Mouse (Mus musculus): ENCODE results near the gene Esm1. TPM values are rescaled to one million over a fixed set of nuclear protein-coding genes. Genes with fewer than 3 reads are reported as not detected.

Gene Esm1
- polyA plus RNA-seq, 1 experiment from 2014 or later: 1.4 TPM

DNA sequence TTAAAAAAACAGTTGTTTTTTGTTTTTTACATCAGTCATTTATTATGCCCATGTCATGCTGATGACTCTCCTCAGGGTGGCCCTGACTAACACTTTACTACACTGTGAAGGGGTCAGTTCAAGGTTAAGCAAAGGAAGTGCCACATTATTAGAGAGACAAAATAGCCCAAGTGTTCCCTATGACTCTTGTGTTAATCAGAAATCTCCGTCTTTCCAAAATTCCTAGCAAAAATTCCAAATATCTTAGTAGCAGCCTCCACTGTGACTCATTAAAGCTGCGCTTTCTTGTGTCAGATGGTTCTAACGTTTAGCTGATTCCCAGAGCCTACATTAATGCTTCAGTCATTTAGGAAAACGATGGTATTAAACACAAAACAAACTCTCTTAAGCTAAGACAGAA, 7.3 kb upstream of the Esm1 start:
- ATAC-seq (ENCODE audit: low FRiP score, low read depth): no peak
- 71% methylated on average over 4 of the region's 4 CpGs for WGBS
- Histone ChIP-seq H3K4me2 (no peak overlapping the region), H3K9ac (no peak overlapping the region), H3K4me3 (no peak overlapping the region), H3K27me3 (no peaks in the 10 kb centered on the region), H3K27ac (replicated peaks) (no peak overlapping the region), H3K36me3 (no peaks in the 10 kb centered on the region), H3K9me3 (no peaks in the 10 kb centered on the region), H3K4me1 (replicated peaks) (no peaks in the 10 kb centered on the region)

DNA sequence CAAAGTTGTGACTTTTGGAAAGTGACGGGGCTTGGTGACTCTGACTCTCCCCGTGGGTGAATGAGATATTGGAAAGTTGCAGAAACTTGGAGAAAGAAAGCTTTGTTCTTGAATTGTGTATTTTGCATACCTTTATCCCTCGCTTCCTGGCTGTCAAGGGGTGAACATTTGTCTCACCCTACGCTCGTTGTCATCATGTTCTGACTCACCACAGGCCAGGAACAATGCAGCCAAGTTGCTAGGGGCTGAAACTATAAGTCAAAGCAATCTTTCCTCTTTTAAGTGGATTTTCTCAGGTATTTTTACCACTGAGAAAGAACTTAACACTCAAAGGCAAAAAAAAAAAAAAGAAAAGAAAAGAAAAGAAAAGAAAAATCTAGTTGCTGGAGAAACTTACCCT, 6.3 kb upstream of the Esm1 start:
- Histone ChIP-seq H3K4me2 (no peak overlapping the region), H3K27me3 (no peaks in the 10 kb centered on the region), H3K36me3 (no peaks in the 10 kb centered on the region), H3K4me1 (replicated peaks) (no peaks in the 10 kb centered on the region), H3K4me3 (no peak overlapping the region), H3K27ac (replicated peaks) (no peak overlapping the region), H3K9ac (no peak overlapping the region), H3K9me3 (no peaks in the 10 kb centered on the region)
- ATAC-seq (ENCODE audit: low FRiP score, low read depth): no peak
- WGBS: 43% methylated on average over 5 of the region's 5 CpGs

DNA sequence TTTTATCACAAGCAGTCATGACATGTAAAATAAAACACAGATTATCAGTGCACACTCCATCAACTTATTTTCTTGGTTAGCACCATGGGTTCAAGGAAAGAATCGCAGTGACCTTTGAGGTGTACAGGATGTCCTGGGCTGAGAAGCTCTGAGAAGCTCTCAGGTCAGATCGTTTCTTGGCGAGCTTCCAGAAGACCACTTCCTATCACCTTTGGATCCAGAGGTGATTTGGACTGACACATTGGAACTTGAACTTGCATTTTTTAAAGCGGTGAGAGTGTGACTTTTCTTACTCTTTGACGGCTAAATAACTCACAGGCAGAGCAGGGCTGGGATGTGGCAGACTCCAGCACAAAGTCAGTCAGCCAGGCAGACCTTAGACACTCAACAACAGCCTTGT, 4.1 kb upstream of the Esm1 start:
- no peak for ATAC-seq (ENCODE audit: low FRiP score, low read depth)
- Histone ChIP-seq H3K27me3 (peaks cover 2% of the 10 kb centered on the region; the same call in 1 of the 2 replicates), H3K4me2 (no peak overlapping the region), H3K27ac (replicated peaks) (no peak overlapping the region), H3K9ac (no peak overlapping the region), H3K4me1 (replicated peaks) (peaks cover 6% of the 10 kb centered on the region; the same call in 1 of the 2 replicates), H3K36me3 (no peaks in the 10 kb centered on the region), H3K4me3 (no peak overlapping the region), H3K9me3 (no peaks in the 10 kb centered on the region)
- WGBS: 92% methylated on average over 5 of the region's 5 CpGs

DNA sequence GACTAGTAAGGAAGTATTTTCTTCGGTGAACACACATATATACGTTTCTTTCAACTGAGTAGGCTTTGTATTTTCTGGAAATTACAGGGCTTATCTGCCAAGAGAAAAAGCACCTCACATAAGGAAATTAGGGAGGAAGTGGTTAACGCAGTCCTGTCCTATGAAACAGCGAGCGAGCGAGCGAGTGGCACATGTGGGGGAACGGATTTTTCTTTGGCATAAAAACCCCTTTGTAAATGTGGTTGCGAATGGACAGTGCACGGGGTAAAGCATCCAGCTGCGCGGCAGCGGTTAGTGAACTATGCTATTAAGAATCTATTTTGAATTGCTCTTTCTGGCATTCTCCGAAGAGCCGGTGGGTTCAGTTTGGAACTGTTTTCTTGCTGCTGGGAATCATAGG, 1.9 kb downstream of the Esm1 start:
- H3K27ac ChIP-seq (replicated peaks): no peak overlapping the region
- 0 out of 2 replicates have a peak overlapping the region, but pooled peaks have one; percentile 4 for H3K4me2 ChIP-seq
- no peak overlapping the region for H3K4me3 ChIP-seq
- no peaks in the 10 kb centered on the region for H3K36me3 ChIP-seq
- 65% methylated on average over 15 of the region's 15 CpGs for WGBS
- ATAC-seq (ENCODE audit: low FRiP score, low read depth): no peak
- H3K4me1 ChIP-seq (replicated peaks): peaks cover 6% of the 10 kb centered on the region; the same call in 1 of the 2 replicates
- no peak overlapping the region for H3K9ac ChIP-seq
- peaks cover 2% of the 10 kb centered on the region; the same call in 1 of the 2 replicates for H3K27me3 ChIP-seq
- H3K9me3 ChIP-seq: no peaks in the 10 kb centered on the region

DNA sequence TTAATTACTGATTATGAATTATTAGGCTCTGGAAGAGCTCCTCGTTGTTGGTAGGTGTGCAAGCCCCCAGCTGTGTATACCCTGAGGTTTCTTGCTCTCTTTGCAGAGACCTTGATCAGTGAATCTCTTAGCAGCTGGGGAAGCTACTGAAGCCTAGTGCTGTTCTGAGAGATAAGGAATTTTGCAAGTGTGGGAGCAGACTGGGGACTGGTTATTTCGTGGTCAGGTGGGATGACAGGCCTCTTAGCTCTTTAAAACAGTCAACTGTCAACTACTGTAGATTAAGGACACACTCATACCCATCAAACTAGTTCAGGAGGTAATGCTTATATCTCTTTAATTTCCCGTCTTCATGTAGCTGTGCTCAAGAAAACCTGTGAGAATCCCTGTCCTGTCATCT, 2.9 kb downstream of the Esm1 start:
- Histone ChIP-seq H3K4me3 (no peak overlapping the region), H3K9me3 (no peaks in the 10 kb centered on the region), H3K36me3 (no peaks in the 10 kb centered on the region), H3K27ac (replicated peaks) (no peak overlapping the region), H3K4me2 (no peak overlapping the region), H3K27me3 (peaks cover 2% of the 10 kb centered on the region; the same call in 1 of the 2 replicates), H3K9ac (no peak overlapping the region), H3K4me1 (replicated peaks) (peaks cover 6% of the 10 kb centered on the region; the same call in 1 of the 2 replicates)
- no peak for ATAC-seq (ENCODE audit: low FRiP score, low read depth)
- 70% methylated on average over 3 of the region's 3 CpGs for WGBS

DNA sequence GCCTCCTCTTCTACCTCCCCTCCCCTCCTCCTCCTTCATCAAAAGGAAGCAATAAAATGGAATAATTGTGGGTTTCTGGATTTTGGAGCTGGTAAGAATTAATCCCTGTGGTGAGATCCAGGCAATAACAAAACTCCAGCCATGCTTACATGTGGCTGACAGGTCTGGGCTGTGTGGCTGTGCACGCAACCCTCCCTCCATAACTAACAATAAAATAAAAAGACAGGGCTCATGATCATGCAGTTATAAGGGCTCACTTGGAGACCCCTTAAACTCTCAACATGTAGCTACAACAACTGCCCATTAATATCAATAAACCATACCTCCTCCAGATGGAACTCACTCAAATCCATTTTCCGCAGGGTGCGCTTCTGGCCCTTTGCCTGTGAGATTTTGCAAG, 4.4 kb downstream of the Esm1 start:
- H3K9ac ChIP-seq: no peak overlapping the region
- H3K36me3 ChIP-seq: no peaks in the 10 kb centered on the region
- H3K27me3 ChIP-seq: peaks cover 2% of the 10 kb centered on the region; the same call in 1 of the 2 replicates
- H3K4me3 ChIP-seq: no peak overlapping the region
- H3K9me3 ChIP-seq: no peaks in the 10 kb centered on the region
- no peak overlapping the region for H3K27ac ChIP-seq (replicated peaks)
- H3K4me2 ChIP-seq: no peak overlapping the region
- 94% methylated on average over 3 of the region's 3 CpGs for WGBS
- no peak for ATAC-seq (ENCODE audit: low FRiP score, low read depth)
- peaks cover 6% of the 10 kb centered on the region; the same call in 1 of the 2 replicates for H3K4me1 ChIP-seq (replicated peaks)

DNA sequence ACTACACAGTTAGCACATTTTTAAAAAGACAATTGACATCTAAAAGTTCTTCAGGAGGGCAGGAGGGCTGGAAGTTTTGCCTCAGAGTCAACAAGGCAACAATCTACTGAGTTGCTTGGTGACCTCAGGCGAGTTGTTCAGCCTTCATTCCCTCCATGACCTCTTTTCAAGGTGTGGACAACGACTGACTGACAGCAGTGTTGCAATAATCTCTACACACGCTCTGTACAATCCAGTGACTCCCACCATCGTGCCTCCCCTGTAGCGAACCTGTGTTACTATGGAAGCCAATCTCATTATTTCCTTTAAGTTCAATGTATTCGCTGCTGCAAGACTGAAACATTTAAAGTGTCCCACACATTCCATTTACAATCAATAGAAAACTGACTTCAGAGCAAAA, 12.4 kb downstream of the Esm1 start:
- no peak for ATAC-seq (ENCODE audit: low FRiP score, low read depth)
- Histone ChIP-seq H3K9me3 (no peaks in the 10 kb centered on the region), H3K27ac (replicated peaks) (no peak overlapping the region), H3K36me3 (no peaks in the 10 kb centered on the region), H3K4me2 (no peak overlapping the region), H3K4me1 (replicated peaks) (peaks cover 15% of the 10 kb centered on the region), H3K4me3 (no peak overlapping the region), H3K27me3 (no peaks in the 10 kb centered on the region), H3K9ac (no peak overlapping the region)
- WGBS: 73% methylated on average over 6 of the region's 6 CpGs

DNA sequence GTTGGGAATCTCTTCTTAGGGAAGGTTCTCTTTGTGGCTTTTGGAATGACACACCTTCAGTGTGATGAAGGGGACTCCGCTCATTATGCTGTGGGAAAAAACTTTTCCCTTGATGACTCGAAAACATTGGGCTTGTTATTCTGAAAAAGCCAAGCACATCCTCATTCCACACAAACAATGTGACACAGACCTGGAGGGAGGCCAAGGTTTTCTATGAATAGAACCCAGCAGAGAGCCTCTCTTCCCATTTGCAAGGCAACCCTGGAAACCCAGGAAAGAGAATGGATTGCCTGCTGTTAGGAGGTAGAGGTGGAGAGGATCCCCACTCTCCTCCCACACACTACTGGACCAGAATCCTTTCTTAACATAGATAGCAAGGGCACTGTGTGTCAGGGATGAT, 14.6 kb downstream of the Esm1 start:
- H3K27me3 ChIP-seq: no peaks in the 10 kb centered on the region
- H3K4me1 ChIP-seq (replicated peaks): peaks cover 15% of the 10 kb centered on the region
- H3K4me2 ChIP-seq: peak overlapping the region; percentile 35
- peak overlapping the region; percentile 60 for H3K27ac ChIP-seq (replicated peaks)
- no peaks in the 10 kb centered on the region for H3K9me3 ChIP-seq
- no peak for ATAC-seq (ENCODE audit: low FRiP score, low read depth)
- no peak overlapping the region for H3K9ac ChIP-seq
- H3K36me3 ChIP-seq: no peaks in the 10 kb centered on the region
- 7% methylated on average over 2 of the region's 2 CpGs for WGBS
- H3K4me3 ChIP-seq: no peak overlapping the region

DNA sequence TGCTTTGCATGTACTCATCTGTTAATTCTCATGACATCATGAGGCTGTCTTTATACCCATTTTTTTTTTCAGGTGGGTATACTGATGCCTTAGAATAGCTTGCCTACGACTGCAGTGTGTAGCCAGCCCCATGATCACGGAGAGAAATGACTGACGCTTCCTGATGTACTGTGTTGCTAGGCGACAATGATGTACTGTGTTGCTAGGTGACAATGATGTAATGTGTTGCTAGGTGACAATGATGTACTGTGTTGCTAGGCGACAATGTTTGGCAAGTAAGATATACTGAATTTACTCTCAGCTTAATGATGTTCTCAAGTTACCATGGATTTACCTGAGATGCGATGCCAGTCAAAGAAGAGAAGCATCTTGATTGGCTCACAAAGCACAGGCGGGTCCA, 16.4 kb downstream of the Esm1 start, which contains the start of gene Gzmk:
Gene Gzmk (minus strand): TSS at position 98 of the 400 bp plus-strand sequence.
- WGBS: 28% methylated on average over 7 of the region's 7 CpGs
- Histone ChIP-seq H3K27me3 (no peaks in the 10 kb centered on the region), H3K4me1 (replicated peaks) (peaks cover 15% of the 10 kb centered on the region), H3K9me3 (no peaks in the 10 kb centered on the region), H3K27ac (replicated peaks) (no peak within 1 kb of the TSS), H3K36me3 (no peaks in the 10 kb centered on the region), H3K4me2 (peak within 1 kb of the TSS; percentile 23; the same call in 1 of the 2 replicates), H3K4me3 (no peak within 1 kb of the TSS), H3K9ac (no peak within 1 kb of the TSS)
- ATAC-seq (ENCODE audit: low FRiP score, low read depth): peak; percentile 97

DNA sequence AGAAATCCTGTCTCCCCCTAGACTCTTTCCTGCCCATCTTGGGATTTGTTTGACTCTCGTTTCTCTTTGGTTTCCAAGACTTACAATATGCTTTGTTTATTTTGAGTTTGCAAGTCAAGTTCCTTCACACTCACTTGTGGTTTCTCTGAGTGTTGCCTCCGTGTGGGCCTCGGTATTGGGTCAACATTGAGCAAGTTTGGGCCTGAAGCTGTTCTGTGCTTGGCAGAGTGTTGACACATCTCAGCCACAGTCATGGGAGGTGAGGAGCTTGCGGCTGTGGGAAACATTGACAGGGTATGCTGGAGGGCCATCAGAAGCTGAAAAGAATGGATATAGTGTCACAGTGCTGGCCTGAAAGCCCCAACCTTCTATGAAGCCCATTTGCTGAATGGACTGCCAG, 17.6 kb downstream of the Esm1 start:
- Histone ChIP-seq H3K4me3 (no peak overlapping the region), H3K9me3 (no peaks in the 10 kb centered on the region), H3K27me3 (no peaks in the 10 kb centered on the region), H3K4me2 (no peak overlapping the region), H3K9ac (no peak overlapping the region), H3K36me3 (no peaks in the 10 kb centered on the region), H3K4me1 (replicated peaks) (peaks cover 15% of the 10 kb centered on the region), H3K27ac (replicated peaks) (no peak overlapping the region)
- ATAC-seq (ENCODE audit: low FRiP score, low read depth): no peak
- 88% methylated on average over 4 of the region's 4 CpGs for WGBS

DNA sequence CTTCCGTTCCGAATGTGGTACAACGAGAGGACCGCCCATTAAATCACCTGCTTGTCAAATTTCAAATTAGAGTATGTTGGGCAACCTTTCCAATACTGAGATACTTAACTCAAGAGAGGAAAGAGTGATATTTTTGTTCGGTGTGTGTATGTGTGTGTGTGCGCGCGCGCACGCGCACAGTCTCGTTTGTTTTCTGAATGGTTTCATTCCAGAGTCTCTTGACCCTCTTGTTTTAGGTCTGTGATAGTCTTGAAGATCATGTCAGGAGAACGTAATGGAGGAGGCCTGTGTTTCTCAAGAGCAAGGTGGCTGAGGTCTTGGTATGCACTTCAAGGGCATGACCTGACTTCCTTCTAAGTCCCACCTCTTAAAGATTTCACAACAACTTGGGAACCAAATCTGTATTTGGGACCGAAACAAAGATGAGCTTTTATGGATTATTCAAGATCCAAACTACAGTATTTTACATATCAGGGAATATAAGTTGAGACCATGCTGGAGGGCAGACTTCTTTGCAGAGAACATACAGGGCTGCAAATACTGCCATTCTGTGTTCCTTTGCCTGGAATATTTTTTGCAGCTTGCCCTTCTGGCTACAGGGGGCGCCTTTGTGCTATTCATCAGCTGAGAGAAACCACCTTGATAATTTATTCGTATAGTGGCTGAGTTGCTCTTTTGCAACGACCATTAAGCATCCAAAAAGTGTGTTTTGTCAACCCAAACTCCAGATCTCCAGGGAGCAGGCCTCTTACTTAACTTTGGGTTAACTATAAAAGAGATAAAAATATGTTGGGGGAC, 18.4 kb downstream of the Esm1 start:
- Histone ChIP-seq H3K4me3 (no peak overlapping the region), H3K9me3 (no peaks in the 10 kb centered on the region), H3K27me3 (no peaks in the 10 kb centered on the region), H3K36me3 (no peaks in the 10 kb centered on the region), H3K9ac (no peak overlapping the region), H3K4me2 (no peak overlapping the region), H3K4me1 (replicated peaks) (peaks cover 15% of the 10 kb centered on the region), H3K27ac (replicated peaks) (no peak overlapping the region)
- 89% methylated on average over 17 of the region's 17 CpGs for WGBS
- no peak for ATAC-seq (ENCODE audit: low FRiP score, low read depth)

DNA sequence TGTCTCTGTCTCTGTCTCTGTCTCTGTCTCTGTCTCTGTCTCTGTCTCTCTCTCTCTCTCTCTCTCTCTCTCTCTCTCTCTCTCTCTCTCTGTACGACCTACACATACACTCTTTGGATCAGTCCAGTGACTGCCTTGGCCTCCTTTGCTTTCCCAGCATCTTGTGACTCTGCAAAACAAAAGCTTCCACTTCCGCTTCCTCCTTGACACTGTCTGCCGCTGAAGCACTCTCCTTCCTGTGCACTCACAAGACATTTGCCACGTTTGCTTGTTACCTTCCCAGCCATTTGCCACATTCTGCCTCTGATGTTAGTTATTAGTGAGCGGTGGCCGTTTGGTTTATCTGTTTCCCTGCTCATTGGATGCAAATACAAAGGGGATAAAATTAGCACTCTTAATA, 32.7 kb downstream of the Esm1 start:
- Histone ChIP-seq H3K36me3 (no peaks in the 10 kb centered on the region), H3K27ac (replicated peaks) (no peak overlapping the region), H3K4me3 (no peak overlapping the region), H3K9me3 (no peaks in the 10 kb centered on the region), H3K9ac (no peak overlapping the region), H3K27me3 (no peaks in the 10 kb centered on the region), H3K4me1 (replicated peaks) (no peaks in the 10 kb centered on the region), H3K4me2 (no peak overlapping the region)
- ATAC-seq (ENCODE audit: low FRiP score, low read depth): no peak
- WGBS: 55% methylated on average over 6 of the region's 6 CpGs
